Mouse (Mus musculus) C2C12 (cell line): ENCODE results near the gene Draxin. TPM values are rescaled to one million over a fixed set of nuclear protein-coding genes. Genes with fewer than 3 reads are reported as not detected.

Experiments
- H3K27me3 ChIP-seq: one replicate; pipeline ENCODE4 v1.6.1; 2011; ENCODE audit not compliant: control insufficient read depth, insufficient read depth, insufficient read length
- H3K36me3 ChIP-seq: one replicate; pipeline ENCODE4 v1.6.1; 2011; ENCODE audit not compliant: control insufficient read depth, insufficient read depth
- H3K4me3 ChIP-seq: one replicate; pipeline ENCODE4 v1.5.1; 2011; ENCODE audit warnings: mild to moderate bottlenecking, control low read depth; ENCODE audit not compliant: poor library complexity, insufficient read depth, severe bottlenecking
- H3K79me2 ChIP-seq: one replicate; pipeline ENCODE4 v1.6.1; 2011; ENCODE audit not compliant: control insufficient read depth, insufficient read depth
- H3K79me3 ChIP-seq: one replicate; pipeline ENCODE4 v1.6.1; 2011; ENCODE audit warnings: low read depth, control low read depth
- H3ac ChIP-seq: one replicate; pipeline ENCODE3; 2011; ENCODE audit warnings: low read depth; ENCODE audit not compliant: control insufficient read depth, insufficient read length
- CEBPB ChIP-seq: IDR thresholded peaks from one replicate; pipeline ENCODE4 v1.6.1; 2011; ENCODE audit warnings: low read depth, mild to moderate bottlenecking, control low read depth, moderate library complexity
- CTCF ChIP-seq: IDR thresholded peaks from one replicate; pipeline ENCODE4 v1.5.1; 2011; ENCODE audit not compliant: control insufficient read depth, insufficient read depth, insufficient read length
- FOSL1 ChIP-seq: IDR thresholded peaks from one replicate; pipeline ENCODE4 v1.8.0; 2011; ENCODE audit warnings: mild to moderate bottlenecking, low read length; ENCODE audit not compliant: poor library complexity, insufficient read depth, severe bottlenecking
- MAX ChIP-seq: IDR thresholded peaks from one replicate; pipeline ENCODE4 v1.6.1; 2011; ENCODE audit warnings: mild to moderate bottlenecking, control low read depth
- MYOD1 ChIP-seq: IDR thresholded peaks from one replicate; pipeline ENCODE4 v1.6.1; 2011; ENCODE audit warnings: low read depth; ENCODE audit not compliant: control insufficient read depth, insufficient read length
- MYOG ChIP-seq: IDR thresholded peaks from one replicate; pipeline ENCODE4 v1.6.1; 2011; ENCODE audit not compliant: control insufficient read depth, insufficient read length; ENCODE audit errors: extremely low read depth
- USF1 ChIP-seq: IDR thresholded peaks from one replicate; pipeline ENCODE4 v1.6.1; 2011; ENCODE audit warnings: low read depth, mild to moderate bottlenecking, control low read depth, moderate library complexity
- polyA plus RNA-seq: library from polyadenylated mRNA; unstranded; fragments of >200 nt; fragmentation: generic; extraction: Trizol; gene quantifications from one replicate; pipeline ENCODE4 v1.2.1, GENCODE M21; 2012; ENCODE audit warnings: missing spikeins

Draxin gene
- polyA plus RNA-seq, 1 experiment = 0.01 TPM

DNA sequence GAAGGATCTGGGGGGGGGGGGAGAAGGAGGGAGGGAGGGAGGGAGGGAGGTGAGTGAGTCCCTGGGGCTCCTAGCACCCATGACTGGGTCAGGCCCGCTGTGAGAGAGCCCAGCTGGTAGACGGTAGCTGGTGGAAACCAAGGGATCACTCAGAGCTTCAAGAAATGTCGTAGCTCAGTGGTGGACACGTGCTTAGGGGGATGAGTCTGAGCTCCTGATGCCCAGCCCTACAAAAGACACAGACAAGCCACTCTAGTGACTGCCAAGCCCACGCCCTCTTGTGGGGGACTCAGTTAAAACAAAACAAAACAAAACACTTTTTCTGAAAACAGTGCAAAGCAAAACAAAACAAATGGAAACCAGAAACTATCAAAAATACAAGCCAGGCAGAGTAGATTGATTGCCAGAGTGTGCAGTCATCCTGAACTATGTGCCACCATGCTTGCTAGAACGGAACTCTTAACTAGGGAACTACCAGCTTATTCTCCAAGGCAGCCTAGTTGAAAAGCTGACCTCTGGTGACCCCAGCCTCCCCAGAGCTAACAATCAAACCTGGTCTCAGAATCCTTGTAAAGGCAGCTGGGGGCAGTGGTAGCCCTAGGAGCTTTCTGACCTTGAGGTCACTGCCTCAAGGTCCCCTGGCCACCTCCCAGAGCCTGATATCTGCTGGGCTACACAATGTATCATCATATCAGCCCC, 64.6 kb downstream of the Draxin start:
- no peaks in the 10 kb centered on the region for H3K79me3 ChIP-seq
- H3K27me3 ChIP-seq = no peaks in the 10 kb centered on the region
- H3ac ChIP-seq = no peak overlapping the region
- TF ChIP-seq FOSL1 = no peak
- TF ChIP-seq USF1 = no peak
- TF ChIP-seq CTCF = no peak
- TF ChIP-seq CEBPB = no peak
- no peak for TF ChIP-seq MAX
- TF ChIP-seq MYOD1 = no peak
- no peak for TF ChIP-seq MYOG
- H3K79me2 ChIP-seq = no peaks in the 10 kb centered on the region
- H3K4me3 ChIP-seq = no peak overlapping the region
- no peaks in the 10 kb centered on the region for H3K36me3 ChIP-seq

DNA sequence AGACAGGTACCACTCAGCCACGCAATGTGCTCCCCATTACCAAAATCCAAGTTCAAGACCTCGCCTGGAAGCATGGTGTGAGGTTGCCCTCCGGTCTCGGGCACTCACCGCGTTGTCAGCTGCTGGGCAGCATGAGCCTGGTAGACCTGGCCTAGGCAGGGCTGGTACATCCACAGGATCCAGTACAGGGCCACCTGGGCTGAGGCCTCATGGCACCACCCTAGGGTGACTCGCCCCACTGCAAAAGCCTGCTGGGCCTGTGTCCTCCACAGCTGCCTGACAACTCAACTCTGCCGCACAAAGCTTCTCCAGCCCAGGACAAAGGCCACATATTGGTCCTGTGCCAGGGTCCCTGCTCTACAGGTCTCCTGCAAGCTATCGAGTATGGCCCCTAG, 69.4 kb downstream of the Draxin start:
- no peaks in the 10 kb centered on the region for H3K27me3 ChIP-seq
- H3K79me2 ChIP-seq = no peaks in the 10 kb centered on the region
- H3ac ChIP-seq = no peak overlapping the region
- no peak for TF ChIP-seq CEBPB
- no peak for TF ChIP-seq USF1
- TF ChIP-seq FOSL1 = no peak
- TF ChIP-seq CTCF = no peak
- TF ChIP-seq MYOG = no peak
- no peak for TF ChIP-seq MAX
- no peak for TF ChIP-seq MYOD1
- peaks cover 16% of the 10 kb centered on the region for H3K36me3 ChIP-seq
- no peak overlapping the region for H3K4me3 ChIP-seq
- no peaks in the 10 kb centered on the region for H3K79me3 ChIP-seq

DNA sequence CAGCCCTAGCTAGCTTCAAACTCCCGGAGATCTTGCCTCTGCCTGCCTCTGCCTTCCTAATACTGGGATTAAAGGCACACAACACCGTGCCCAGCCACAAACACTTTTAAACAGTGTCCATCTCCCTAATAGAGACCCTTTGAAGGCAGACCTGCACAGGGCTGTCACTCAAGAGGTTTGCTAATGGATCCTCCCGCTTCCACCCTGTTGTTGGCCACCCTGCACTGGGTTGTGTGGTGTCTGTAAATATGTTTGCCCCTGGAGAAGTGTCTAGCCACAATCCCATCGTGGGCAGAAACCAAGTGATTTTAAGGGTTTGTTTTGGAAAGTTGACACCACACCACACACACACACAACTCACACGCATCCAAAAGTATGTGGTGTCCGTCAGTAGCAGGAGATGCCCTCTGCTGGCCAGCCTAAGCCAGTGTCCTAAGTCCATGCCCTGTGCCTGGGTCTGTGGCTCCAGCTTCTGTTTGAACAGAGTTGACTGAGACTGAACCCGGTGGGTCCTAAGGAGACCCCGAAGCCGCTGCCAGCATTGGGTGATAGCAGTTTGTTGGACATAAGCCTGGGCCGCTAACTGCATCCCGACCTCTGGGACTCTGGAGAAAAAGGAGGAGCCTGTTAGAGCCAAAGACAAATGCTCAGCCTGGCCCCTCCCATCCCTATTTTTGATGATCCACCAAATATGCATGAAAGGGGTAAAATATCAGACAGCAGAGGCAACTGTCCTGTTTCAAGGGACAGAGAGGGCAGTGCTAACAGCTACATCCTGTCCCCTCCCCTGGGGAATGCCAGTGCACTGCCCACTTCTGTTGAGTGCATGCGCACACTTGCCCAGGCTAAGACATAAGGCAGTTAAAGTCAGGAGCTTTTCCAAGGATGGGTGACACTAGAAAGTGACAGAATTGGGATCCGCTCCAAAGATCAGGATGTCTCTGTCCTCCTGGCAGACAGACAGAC, 70.1 kb downstream of the Draxin start:
- H3K79me2 ChIP-seq = no peaks in the 10 kb centered on the region
- no peaks in the 10 kb centered on the region for H3K27me3 ChIP-seq
- no peak for TF ChIP-seq MYOD1
- TF ChIP-seq USF1 = no peak
- peak; percentile 86 for TF ChIP-seq CTCF
- no peak overlapping the region for H3K4me3 ChIP-seq
- H3ac ChIP-seq = no peak overlapping the region
- H3K36me3 ChIP-seq = peaks cover 21% of the 10 kb centered on the region
- no peaks in the 10 kb centered on the region for H3K79me3 ChIP-seq

DNA sequence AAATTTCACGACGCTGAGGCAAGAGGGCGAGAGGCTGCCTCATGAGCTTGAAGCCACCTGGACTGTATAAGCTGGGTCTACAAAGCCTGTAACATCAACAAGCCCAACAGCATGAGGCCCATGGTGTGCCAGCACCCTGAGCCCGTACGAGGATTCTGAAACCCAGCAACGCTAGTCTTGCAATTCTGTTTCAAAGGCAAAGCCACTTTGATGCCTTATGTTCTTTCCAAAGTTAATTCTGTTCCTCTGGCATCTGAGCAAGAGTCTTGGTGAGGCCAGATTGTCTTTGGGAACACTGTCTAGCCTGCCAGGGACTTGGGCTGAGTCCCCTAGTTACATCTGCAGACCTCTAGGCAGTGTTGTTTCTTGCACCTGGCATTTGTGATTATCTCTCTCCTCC, 71.5 kb downstream of the Draxin start:
- H3K79me3 ChIP-seq = no peaks in the 10 kb centered on the region
- no peak overlapping the region for H3ac ChIP-seq
- TF ChIP-seq USF1 (no peak), FOSL1 (no peak), MAX (no peak), MYOG (no peak), CTCF (no peak), CEBPB (no peak), MYOD1 (no peak)
- peaks cover 29% of the 10 kb centered on the region for H3K36me3 ChIP-seq
- H3K4me3 ChIP-seq = no peak overlapping the region
- no peaks in the 10 kb centered on the region for H3K79me2 ChIP-seq
- no peaks in the 10 kb centered on the region for H3K27me3 ChIP-seq

DNA sequence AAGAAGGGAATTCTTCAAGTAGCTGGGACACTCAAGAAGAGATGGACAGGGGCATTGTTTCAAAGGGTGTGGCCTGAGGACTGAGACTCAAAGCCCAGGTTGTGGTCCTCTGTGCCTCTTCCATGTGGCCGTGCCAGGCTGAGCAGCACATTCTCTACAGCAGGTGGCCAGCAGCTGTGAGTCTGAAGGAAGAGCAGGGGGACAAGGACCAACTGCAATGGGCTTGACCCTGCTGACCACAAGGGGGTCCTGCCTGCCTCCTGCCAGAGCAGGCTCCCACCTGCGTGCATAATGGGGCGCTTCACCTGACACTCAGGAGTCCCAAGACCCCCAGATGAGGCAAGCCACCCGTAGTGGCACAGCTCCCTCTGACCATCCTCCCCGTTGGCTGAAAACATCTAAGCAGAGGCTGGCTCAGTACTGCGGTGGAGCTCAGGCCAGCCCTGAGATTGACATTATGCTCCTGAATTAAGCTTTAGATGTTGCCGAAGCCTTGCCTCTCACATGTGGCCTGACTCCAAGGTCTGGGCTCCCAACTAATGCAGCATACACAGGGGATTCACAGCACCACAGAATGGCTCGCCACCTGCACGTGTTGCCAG, 72.2 kb downstream of the Draxin start:
- no peak for TF ChIP-seq USF1
- no peak for TF ChIP-seq CTCF
- TF ChIP-seq MYOG = no peak
- TF ChIP-seq FOSL1 = no peak
- TF ChIP-seq MAX = no peak
- no peak for TF ChIP-seq CEBPB
- TF ChIP-seq MYOD1 = no peak
- Histone ChIP-seq H3K4me3 (no peak overlapping the region), H3ac (no peak overlapping the region), H3K79me2 (no peaks in the 10 kb centered on the region), H3K27me3 (no peaks in the 10 kb centered on the region), H3K36me3 (peaks cover 31% of the 10 kb centered on the region), H3K79me3 (no peaks in the 10 kb centered on the region)
